Mouse (Mus musculus) liver, adult 2 months (tissue): ENCODE data around the gene Chic2. TPM values are rescaled to one million over a fixed set of nuclear protein-coding genes. Genes with fewer than 3 reads are reported as not detected.

Experiments used
- DNase-seq: peaks from one replicate; pipeline ENCODE4 v3.0.0-alpha.2; 2011; ENCODE audit warnings: low read depth, low spot score; ENCODE audit errors: extremely low read depth
- H3K27ac ChIP-seq: fragments of 200-500 bp; replicated peaks from 2 replicates; pipeline ENCODE4 v1.5.1; 2012; ENCODE audit warnings: low read depth, mild to moderate bottlenecking, control low read depth, inconsistent platforms, low read length; ENCODE audit not compliant: insufficient read depth
- H3K27me3 ChIP-seq: fragments of 200-500 bp; 2 replicates; pipeline ENCODE4 v1.6.1; 2012; ENCODE audit warnings: mild to moderate bottlenecking, moderate library complexity, low read length, inconsistent platforms; ENCODE audit not compliant: control insufficient read depth, insufficient read depth
- H3K36me3 ChIP-seq: fragments of 200-500 bp; 2 replicates; pipeline ENCODE4 v1.6.1; 2012; ENCODE audit warnings: low read length, inconsistent platforms; ENCODE audit not compliant: control insufficient read depth, insufficient read depth
- H3K4me1 ChIP-seq: fragments of 200-500 bp; 2 replicates; pipeline ENCODE4 v1.6.1; 2011; ENCODE audit warnings: low read length; ENCODE audit not compliant: control insufficient read depth, insufficient read depth
- H3K4me3 ChIP-seq: fragments of 200-500 bp; 2 replicates; pipeline ENCODE4 v1.5.1; 2011; ENCODE audit warnings: low read depth, mild to moderate bottlenecking, control low read depth, low read length, moderate library complexity; ENCODE audit not compliant: insufficient read depth
- H3K79me2 ChIP-seq: fragments of 200-500 bp; 2 replicates; pipeline ENCODE4 v1.6.1; 2012; ENCODE audit warnings: inconsistent platforms, mild to moderate bottlenecking, low read length, moderate library complexity; ENCODE audit not compliant: control insufficient read depth, insufficient read depth
- H3K9ac ChIP-seq: fragments of 200-500 bp; 2 replicates; pipeline ENCODE4 v1.6.1; 2012; ENCODE audit warnings: low read depth, mild to moderate bottlenecking, control low read depth, inconsistent platforms, low read length
- CTCF ChIP-seq: fragments of 200-500 bp; IDR thresholded peaks from 2 replicates; pipeline ENCODE4 v1.5.1; 2011; ENCODE audit warnings: low read depth, low read length, control low read depth
- POLR2A ChIP-seq: fragments of 200-500 bp; IDR thresholded peaks from 2 replicates; pipeline ENCODE4 v1.6.1; 2011; ENCODE audit warnings: low read length, control low read depth; ENCODE audit not compliant: insufficient read depth; ENCODE audit errors: extremely low read depth
- WGBS: fragments of 180-500 bp; shearing (Covaris S2); methylation state at CpG from one replicate; pipeline ENCODE4 v1.1.7; 2018; 5-methylcytosine and 5-hydroxymethylcytosine counted together
- polyA plus RNA-seq: library from polyadenylated mRNA; depleted of rRNA; stranded (reverse); fragments of >200 nt; gene quantifications from 2 replicates; pipeline ENCODE4 v1.2.3, GENCODE M21; 2012
- total RNA-seq: library from RNA; depleted of rRNA; stranded (reverse); fragments of >200 nt; gene quantifications from 2 replicates; pipeline ENCODE4 v1.2.3, GENCODE M21; 2014

The Chic2 gene
- total and polyA plus RNA-seq, 2 experiments, result 3.0 to 11.7 TPM

- H3K79me2 ChIP-seq, result no peaks in the 10 kb centered on the region
- 7% methylated on average over 10 of the region's 10 CpGs for WGBS
- TF ChIP-seq POLR2A, result no peak
- H3K9ac ChIP-seq, result no peak overlapping the region
- no peak overlapping the region for H3K27ac ChIP-seq
- DNase-seq, result no peak
- no peaks in the 10 kb centered on the region for H3K36me3 ChIP-seq
- H3K4me1 ChIP-seq, result peaks cover 2% of the 10 kb centered on the region; the same call in 1 of the 2 replicates
- H3K4me3 ChIP-seq, result no peak overlapping the region
- H3K27me3 ChIP-seq, result peaks cover 38% of the 10 kb centered on the region
Observed at GRCm38 (mm10) chr5:75071951-75072350, 27.4 kb upstream of the Chic2 start.

GRCm38 (mm10) chr5:75070656-75071375, 26.2 kb upstream of the Chic2 start:
- no peak overlapping the region for H3K9ac ChIP-seq
- no peak overlapping the region for H3K4me3 ChIP-seq
- peaks cover 30% of the 10 kb centered on the region for H3K27me3 ChIP-seq
- no peak for TF ChIP-seq POLR2A
- no peak for TF ChIP-seq CTCF
- no peaks in the 10 kb centered on the region for H3K79me2 ChIP-seq
- H3K36me3 ChIP-seq, result no peaks in the 10 kb centered on the region
- H3K27ac ChIP-seq, result no peak overlapping the region
- WGBS, result 8% methylated on average over 23 of the region's 23 CpGs
- H3K4me1 ChIP-seq, result peaks cover 2% of the 10 kb centered on the region; the same call in 1 of the 2 replicates
- DNase-seq, result no peak

GRCm38 (mm10) chr5:75070132-75070531, 25.6 kb upstream of the Chic2 start:
- no peak overlapping the region for H3K9ac ChIP-seq
- no peak overlapping the region for H3K27ac ChIP-seq
- peaks cover 25% of the 10 kb centered on the region for H3K27me3 ChIP-seq
- no peak for DNase-seq
- 13% methylated on average over 12 of the region's 13 CpGs for WGBS
- H3K4me1 ChIP-seq, result peaks cover 2% of the 10 kb centered on the region; the same call in 1 of the 2 replicates
- H3K79me2 ChIP-seq, result no peaks in the 10 kb centered on the region
- TF ChIP-seq POLR2A (no peak), CTCF (no peak)
- no peak overlapping the region for H3K4me3 ChIP-seq
- H3K36me3 ChIP-seq, result no peaks in the 10 kb centered on the region

GRCm38 (mm10) chr5:75067125-75067756, 22.7 kb upstream of the Chic2 start:
- TF ChIP-seq POLR2A, result no peak
- TF ChIP-seq CTCF, result no peak
- Histone ChIP-seq H3K27me3 (peaks cover 18% of the 10 kb centered on the region), H3K4me1 (peaks cover 2% of the 10 kb centered on the region; the same call in 1 of the 2 replicates), H3K36me3 (no peaks in the 10 kb centered on the region), H3K79me2 (no peaks in the 10 kb centered on the region), H3K4me3 (peak overlapping the region; percentile 42; the same call in 1 of the 2 replicates), H3K27ac (no peak overlapping the region), H3K9ac (no peak overlapping the region; the same call in 1 of the 2 replicates)
- WGBS, result 2% methylated on average over 30 of the region's 30 CpGs
- DNase-seq, result no peak

DNA sequence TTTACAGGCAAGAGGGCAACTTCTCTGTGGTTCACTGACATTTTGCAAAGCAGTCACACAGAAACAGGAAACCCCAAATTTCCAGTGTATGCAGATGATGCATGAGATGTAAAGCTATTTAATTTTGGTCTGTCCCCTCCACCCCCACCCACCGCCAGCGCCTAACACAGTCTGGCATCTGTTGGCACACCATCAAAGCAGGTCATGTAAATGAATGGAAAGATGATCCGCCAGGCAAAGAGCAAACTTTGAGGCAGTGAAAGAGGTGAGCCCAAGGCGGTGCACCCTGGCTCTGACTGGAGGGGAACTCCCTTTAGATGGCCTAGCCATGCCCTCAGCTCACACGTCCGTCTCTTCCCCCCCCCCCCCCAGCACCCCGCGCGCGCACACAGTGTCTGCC, 22.1 kb upstream of the Chic2 start:
- 10% methylated on average over 8 of the region's 10 CpGs for WGBS
- H3K4me3 ChIP-seq, result peak overlapping the region; percentile 42; the same call in 1 of the 2 replicates
- no peaks in the 10 kb centered on the region for H3K79me2 ChIP-seq
- no peaks in the 10 kb centered on the region for H3K36me3 ChIP-seq
- peaks cover 2% of the 10 kb centered on the region; the same call in 1 of the 2 replicates for H3K4me1 ChIP-seq
- no peak overlapping the region; the same call in 1 of the 2 replicates for H3K9ac ChIP-seq
- TF ChIP-seq CTCF (no peak), POLR2A (no peak)
- H3K27ac ChIP-seq, result no peak overlapping the region
- DNase-seq, result no peak
- H3K27me3 ChIP-seq, result peaks cover 13% of the 10 kb centered on the region
